Mouse (Mus musculus) hindbrain, embryonic 16.5 days (tissue): ENCODE results near the gene Pou6f2. TPM values are rescaled to one million over a fixed set of nuclear protein-coding genes. Genes with fewer than 3 reads are reported as not detected.

ENCODE experiments used
- ATAC-seq: fragments of 200-750 bp; cut with Nextera tagmentation; 2 replicates; pipeline ENCODE4 v1.8.0; 2017; ENCODE audit warnings: moderate TSS enrichment, moderate library complexity
- H3K27ac ChIP-seq: fragments of 300-500 bp; sonication (generic); 2 replicates; pipeline ENCODE4 v1.5.1; 2014; ENCODE audit warnings: low read depth, mild to moderate bottlenecking, control low read depth, low read length, moderate library complexity
- H3K27me3 ChIP-seq: fragments of 300-500 bp; sonication (generic); replicated peaks from 2 replicates; pipeline ENCODE4 v1.6.1; 2014; ENCODE audit warnings: low read length; ENCODE audit not compliant: control insufficient read depth, insufficient read depth
- H3K36me3 ChIP-seq: fragments of 300-500 bp; sonication (generic); 2 replicates; pipeline ENCODE4 v1.6.1; 2014; ENCODE audit warnings: mild to moderate bottlenecking, low read length, moderate library complexity, mixed read lengths; ENCODE audit not compliant: control insufficient read depth, insufficient read depth
- H3K4me1 ChIP-seq: fragments of 300-500 bp; sonication (generic); 2 replicates; pipeline ENCODE4 v1.6.1; 2014; ENCODE audit warnings: low read depth, low read length; ENCODE audit not compliant: control insufficient read depth, insufficient read depth
- H3K4me2 ChIP-seq: fragments of 300-500 bp; sonication (generic); 2 replicates; pipeline ENCODE4 v1.6.1; 2014; ENCODE audit warnings: mild to moderate bottlenecking, low read length, control low read depth, moderate library complexity
- H3K4me3 ChIP-seq: fragments of 300-500 bp; sonication (generic); 2 replicates; pipeline ENCODE4 v1.5.1; 2014; ENCODE audit warnings: mild to moderate bottlenecking, low read length, control low read depth, moderate library complexity
- H3K9ac ChIP-seq: fragments of 300-500 bp; sonication (generic); 2 replicates; pipeline ENCODE4 v1.6.1; 2014; ENCODE audit warnings: low read depth, mild to moderate bottlenecking, control low read depth, low read length, moderate library complexity
- H3K9me3 ChIP-seq: fragments of 300-500 bp; sonication (generic); 2 replicates; pipeline ENCODE4 v1.6.1; 2014; ENCODE audit warnings: mild to moderate bottlenecking, low read length, moderate library complexity; ENCODE audit not compliant: control insufficient read depth
- WGBS: fragments of 180-500 bp; shearing (Covaris S2); extraction: QIAGEN DNeasy Blood & Tissue Kit; methylation state at CpG from one replicate; pipeline ENCODE4 v1.1.7; 2014; 5-methylcytosine and 5-hydroxymethylcytosine counted together
- polyA plus RNA-seq: library from polyadenylated mRNA; unstranded; fragments of >200 nt; fragmentation: Nextera tagmentation; extraction: Ambion mirVana; gene quantifications from 2 replicates; pipeline ENCODE4 v1.2.1, GENCODE M21; 2015

The Pou6f2 gene
- 9.7 TPM in 2 replicates for polyA plus RNA-seq

DNA sequence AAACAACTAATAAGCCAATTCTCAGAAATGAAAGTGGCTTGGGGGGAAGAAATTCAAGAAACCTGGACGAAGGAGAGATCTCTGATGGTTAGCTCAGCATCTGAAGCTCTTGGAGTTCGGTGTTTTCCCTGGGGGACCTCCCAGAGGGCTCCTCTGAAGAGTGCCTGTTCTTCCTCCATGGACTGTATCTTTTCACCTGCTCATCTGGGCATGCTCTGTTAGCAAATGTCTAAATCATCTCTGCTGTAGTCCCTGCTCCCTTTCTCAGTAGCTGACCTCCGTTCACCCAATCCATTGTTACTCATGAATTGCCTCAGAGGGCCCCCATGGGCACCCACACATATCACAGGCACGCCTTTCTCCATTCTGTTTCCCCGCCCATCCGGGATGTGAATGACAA, at the start of gene Pou6f2:
Gene Pou6f2, minus strand, starts transcription at position 101 of the 400 bp plus-strand sequence.
- H3K9ac ChIP-seq: no peak within 1 kb of the TSS
- H3K4me3 ChIP-seq: no peak within 1 kb of the TSS
- H3K36me3 ChIP-seq: no peaks in the 10 kb centered on the region
- no peak within 1 kb of the TSS for H3K27ac ChIP-seq
- no peaks in the 10 kb centered on the region for H3K9me3 ChIP-seq
- H3K27me3 ChIP-seq: no peaks in the 10 kb centered on the region
- no peaks in the 10 kb centered on the region for H3K4me1 ChIP-seq
- WGBS: 84% methylated on average over 6 of the region's 6 CpGs
- H3K4me2 ChIP-seq: no peak within 1 kb of the TSS
- ATAC-seq: no peak

DNA sequence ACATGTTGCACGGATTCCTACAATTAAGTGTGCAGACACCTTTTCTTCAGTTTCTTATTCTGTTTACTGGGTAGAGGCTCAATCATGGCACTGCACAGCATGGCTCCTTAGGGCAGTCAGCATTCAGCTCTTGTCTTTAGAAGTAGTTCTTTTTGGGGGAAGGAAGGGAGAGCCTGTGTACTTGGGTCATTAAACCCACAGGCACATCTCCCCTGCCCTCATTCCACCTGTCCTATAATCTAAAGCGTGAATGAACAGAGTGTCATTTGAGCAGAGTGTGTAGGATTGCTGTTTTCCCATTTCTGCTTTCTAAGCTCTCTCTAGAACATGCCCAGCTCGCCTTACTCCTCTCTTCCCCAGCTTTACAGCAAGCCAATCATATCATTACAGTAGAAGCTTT, 42.4 kb upstream of the Pou6f2 start:
- 82% methylated on average over 3 of the region's 3 CpGs for WGBS
- Histone ChIP-seq H3K4me3 (no peak overlapping the region), H3K9ac (no peak overlapping the region), H3K4me1 (no peaks in the 10 kb centered on the region), H3K27me3 (no peaks in the 10 kb centered on the region), H3K9me3 (no peaks in the 10 kb centered on the region), H3K4me2 (no peak overlapping the region), H3K27ac (no peak overlapping the region), H3K36me3 (no peaks in the 10 kb centered on the region)
- no peak for ATAC-seq

DNA sequence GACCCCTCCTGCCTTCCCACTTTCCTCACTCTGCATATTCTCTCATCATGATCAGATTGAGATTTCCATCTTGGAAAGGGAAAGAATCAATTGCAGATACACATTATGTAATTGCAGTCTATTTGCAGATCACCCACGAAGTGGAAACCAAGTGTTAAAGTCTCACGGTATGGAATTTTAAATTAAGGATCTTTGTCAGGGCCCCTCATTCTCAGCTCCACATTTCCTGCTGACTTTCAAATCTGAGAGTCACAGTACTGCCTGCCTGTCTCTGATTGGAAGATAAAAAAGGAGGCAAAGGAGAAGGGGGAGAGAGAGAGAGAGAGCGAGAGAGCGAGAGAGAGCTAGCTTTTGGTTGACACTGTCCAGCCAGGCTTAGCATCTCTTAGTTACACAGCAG, 9.8 kb downstream of the Pou6f2 start:
- Histone ChIP-seq H3K9ac (no peak overlapping the region), H3K27me3 (no peaks in the 10 kb centered on the region), H3K36me3 (no peaks in the 10 kb centered on the region), H3K4me3 (no peak overlapping the region), H3K9me3 (no peaks in the 10 kb centered on the region), H3K27ac (no peak overlapping the region), H3K4me2 (no peak overlapping the region), H3K4me1 (no peaks in the 10 kb centered on the region)
- WGBS: 85% methylated on average over 4 of the region's 4 CpGs
- ATAC-seq: no peak

DNA sequence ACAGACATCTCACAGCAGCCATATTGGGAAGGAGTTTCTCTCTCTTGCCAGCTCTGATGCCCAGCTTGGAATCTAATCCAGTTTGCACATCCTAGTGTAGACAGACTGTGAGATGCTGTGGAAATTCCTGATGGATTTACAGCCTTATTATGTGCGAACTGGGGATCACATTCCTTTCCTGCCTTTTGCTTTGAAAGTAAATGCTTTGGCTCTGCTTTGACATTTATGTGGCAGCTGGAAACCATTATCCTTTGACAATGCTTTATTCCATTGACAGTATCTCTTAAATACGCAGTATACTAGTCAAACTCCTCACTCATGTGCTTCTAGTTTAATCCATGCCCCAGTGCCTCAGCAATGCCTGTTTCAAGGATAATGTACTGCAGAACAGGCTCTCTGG, 34.1 kb downstream of the Pou6f2 start:
- Histone ChIP-seq H3K4me3 (no peak overlapping the region), H3K9ac (no peak overlapping the region), H3K9me3 (no peaks in the 10 kb centered on the region), H3K27me3 (no peaks in the 10 kb centered on the region), H3K4me1 (no peaks in the 10 kb centered on the region), H3K4me2 (no peak overlapping the region), H3K27ac (no peak overlapping the region), H3K36me3 (no peaks in the 10 kb centered on the region)
- ATAC-seq: no peak
- 63% methylated on average over 2 of the region's 2 CpGs for whole genome bisulfite sequencing

DNA sequence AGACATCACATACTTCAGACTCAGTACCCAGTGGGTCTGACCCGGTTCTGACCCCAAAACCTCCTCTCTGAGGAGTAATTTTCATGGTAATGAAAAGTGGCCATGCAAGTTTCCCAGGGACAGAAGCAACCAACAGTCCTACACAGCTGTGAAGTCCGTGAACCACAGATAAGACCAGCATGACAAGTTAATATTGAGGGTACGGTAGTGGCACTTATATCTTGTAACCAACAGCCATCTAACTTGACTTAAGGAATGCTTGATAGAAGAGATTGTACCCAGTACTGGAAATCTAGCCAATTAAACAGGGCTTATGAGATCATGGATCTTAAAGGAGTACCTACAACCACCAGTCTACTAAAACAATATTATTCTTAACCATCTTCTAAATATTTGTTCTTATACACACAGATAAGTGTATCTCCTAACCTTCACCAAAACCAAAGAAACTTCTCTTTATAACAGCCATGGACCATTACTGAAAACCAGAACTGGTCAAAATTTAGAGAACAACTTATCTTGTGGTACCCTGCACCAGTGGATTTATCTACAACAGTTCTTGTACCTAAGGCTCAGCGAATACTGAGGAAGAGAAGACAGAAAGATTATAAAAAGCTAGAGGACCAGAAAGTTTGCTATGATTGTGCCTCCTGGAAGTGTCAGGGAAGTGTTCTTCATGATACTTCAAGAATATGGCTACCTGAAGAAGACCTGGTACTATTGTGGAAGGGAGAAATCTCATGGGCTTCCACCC, 52.7 kb downstream of the Pou6f2 start:
- Histone ChIP-seq H3K36me3 (no peaks in the 10 kb centered on the region), H3K9me3 (no peaks in the 10 kb centered on the region), H3K9ac (no peak overlapping the region), H3K27me3 (no peaks in the 10 kb centered on the region), H3K4me3 (no peak overlapping the region), H3K27ac (no peak overlapping the region), H3K4me2 (no peak overlapping the region), H3K4me1 (no peaks in the 10 kb centered on the region)
- no peak for ATAC-seq
- WGBS: 78% methylated on average over 4 of the region's 4 CpGs

DNA sequence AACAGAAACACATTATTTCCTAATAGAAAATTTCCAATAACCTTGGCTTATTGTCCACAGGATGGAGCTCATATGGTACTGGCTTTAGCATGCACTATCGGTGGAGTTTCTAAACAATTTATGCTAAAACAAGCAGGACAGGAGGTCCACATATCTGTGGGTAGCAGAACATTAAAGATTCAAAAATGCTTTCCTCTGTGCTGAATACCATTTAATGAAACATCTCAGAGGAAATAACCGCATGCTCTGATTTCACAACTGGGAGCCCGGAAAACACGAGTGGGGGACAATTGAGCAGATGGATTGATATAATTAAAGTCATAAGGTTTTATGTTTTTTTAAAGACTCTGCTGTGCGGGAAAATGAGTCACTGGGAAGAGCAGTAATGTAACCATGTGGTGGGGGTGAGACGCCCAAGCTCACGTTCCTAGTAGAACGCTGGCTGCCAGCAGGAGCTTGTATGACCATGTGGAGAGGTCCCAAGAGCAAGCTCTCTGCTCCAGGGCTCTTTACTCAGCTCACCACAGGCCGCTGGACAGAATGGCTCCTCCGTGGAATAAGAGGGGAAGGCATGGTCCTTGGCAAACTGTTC, 58.5 kb downstream of the Pou6f2 start:
- Histone ChIP-seq H3K36me3 (no peaks in the 10 kb centered on the region), H3K4me3 (no peak overlapping the region), H3K27ac (no peak overlapping the region), H3K4me1 (0 out of 2 replicates have a peak, but pooled peaks cover 2% of the 10 kb centered on the region), H3K9me3 (no peaks in the 10 kb centered on the region), H3K27me3 (no peaks in the 10 kb centered on the region), H3K4me2 (0 out of 2 replicates have a peak overlapping the region, but pooled peaks have one; percentile 10), H3K9ac (no peak overlapping the region)
- WGBS: 49% methylated on average over 10 of the region's 10 CpGs
- ATAC-seq: peak; percentile 79

DNA sequence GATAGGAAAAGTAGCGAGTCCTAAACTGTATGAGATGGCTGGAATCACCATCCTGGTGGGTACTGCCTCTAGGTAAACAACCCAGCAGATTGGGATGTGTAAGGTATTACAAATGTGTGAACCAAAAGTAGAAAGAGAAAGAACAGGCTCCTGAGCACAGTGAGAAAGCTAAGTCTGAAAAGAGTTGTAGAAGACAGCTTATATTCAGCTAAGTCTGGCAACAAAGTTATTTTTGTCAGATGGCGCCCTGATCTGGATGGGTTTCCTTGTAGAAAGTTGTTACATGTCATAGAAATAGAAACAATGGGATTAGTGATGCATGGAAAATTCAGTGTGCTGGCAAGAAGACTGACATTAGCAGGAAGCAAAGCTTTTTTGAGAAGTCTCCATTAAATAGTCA, 59.5 kb downstream of the Pou6f2 start:
- Histone ChIP-seq H3K36me3 (no peaks in the 10 kb centered on the region), H3K9me3 (no peaks in the 10 kb centered on the region), H3K27me3 (no peaks in the 10 kb centered on the region), H3K4me2 (no peak overlapping the region), H3K4me1 (0 out of 2 replicates have a peak, but pooled peaks cover 2% of the 10 kb centered on the region), H3K27ac (no peak overlapping the region), H3K9ac (no peak overlapping the region), H3K4me3 (no peak overlapping the region)
- WGBS: 78% methylated on average over 2 of the region's 2 CpGs
- ATAC-seq: no peak

DNA sequence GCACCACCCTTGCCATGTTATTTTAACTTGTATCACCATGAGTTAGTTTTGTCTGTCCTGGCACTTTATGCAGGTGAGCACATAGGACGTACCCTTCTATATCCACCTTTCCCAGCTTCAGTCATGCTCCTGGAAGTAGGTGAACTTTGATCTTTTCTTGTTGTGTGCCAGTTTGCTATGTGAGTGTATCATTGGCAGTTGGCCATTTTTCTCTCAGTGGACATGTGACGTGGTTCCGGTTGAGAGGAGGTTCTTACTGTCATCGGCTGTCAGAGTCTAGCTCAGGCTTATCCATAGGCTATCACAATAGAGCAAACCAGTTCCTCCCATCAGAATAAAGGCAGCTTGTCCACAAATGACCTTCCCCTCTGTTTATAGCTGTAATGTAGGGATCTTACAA, 63.5 kb downstream of the Pou6f2 start:
- 83% methylated on average over 4 of the region's 4 CpGs for WGBS
- ATAC-seq: no peak
- H3K4me1 ChIP-seq: no peaks in the 10 kb centered on the region
- H3K9me3 ChIP-seq: no peaks in the 10 kb centered on the region
- no peak overlapping the region for H3K9ac ChIP-seq
- no peak overlapping the region for H3K27ac ChIP-seq
- H3K27me3 ChIP-seq: no peaks in the 10 kb centered on the region
- H3K4me3 ChIP-seq: no peak overlapping the region
- no peaks in the 10 kb centered on the region for H3K36me3 ChIP-seq
- no peak overlapping the region for H3K4me2 ChIP-seq

DNA sequence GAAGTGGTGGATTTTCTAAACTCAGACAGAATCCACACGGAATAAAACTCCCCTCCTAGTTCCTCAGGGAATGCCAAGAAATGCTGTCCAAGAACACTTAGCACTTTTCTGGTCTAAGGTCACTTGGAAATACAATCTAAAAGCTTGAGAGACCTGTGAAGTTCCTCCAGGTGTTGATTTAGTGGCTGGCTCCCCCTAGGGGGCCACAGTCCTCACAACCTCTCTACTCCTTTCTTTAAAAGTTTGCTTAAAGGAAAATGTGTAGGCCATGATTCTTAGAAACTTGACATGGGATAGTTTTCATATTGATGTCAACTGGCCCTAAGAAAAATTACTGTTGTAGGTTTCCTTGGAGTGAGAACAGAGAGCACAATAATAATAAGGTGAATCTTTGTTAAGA, 64.9 kb downstream of the Pou6f2 start:
- Histone ChIP-seq H3K9ac (no peak overlapping the region), H3K4me3 (no peak overlapping the region), H3K4me1 (no peaks in the 10 kb centered on the region), H3K36me3 (no peaks in the 10 kb centered on the region), H3K9me3 (no peaks in the 10 kb centered on the region), H3K4me2 (no peak overlapping the region), H3K27me3 (no peaks in the 10 kb centered on the region), H3K27ac (no peak overlapping the region)
- 50% methylated on average over 1 of the region's 1 CpGs for WGBS
- ATAC-seq: no peak
